Mouse (Mus musculus): Measurements from ENCODE around the gene Dlgap1. TPM values are rescaled to one million over a fixed set of nuclear protein-coding genes. Genes with fewer than 3 reads are reported as not detected.

Dlgap1 gene
- polyA plus RNA-seq, 1 experiment from 2014 or later, result 2.9 TPM

- no peak overlapping the region for H3K9ac ChIP-seq (ENCODE audit: low read length)
- H3K4me1 ChIP-seq (replicated peaks; ENCODE audit: control insufficient read depth, insufficient read depth, low read length), result no peaks in the 10 kb centered on the region
- no peak overlapping the region for H3K4me3 ChIP-seq (ENCODE audit: low read depth, low read length)
- H3K9me3 ChIP-seq (ENCODE audit: control insufficient read depth, low read length), result no peaks in the 10 kb centered on the region
- DNase-seq (ENCODE audit: low spot score) (no peak), ATAC-seq (replicated peaks; ENCODE audit: low FRiP score, low TSS enrichment, low read depth) (no peak)
- no peak overlapping the region for H3K4me2 ChIP-seq (ENCODE audit: low read length)
- no peaks in the 10 kb centered on the region for H3K27me3 ChIP-seq (replicated peaks; ENCODE audit: control insufficient read depth, insufficient read depth, low read length)
- H3K36me3 ChIP-seq (ENCODE audit: control insufficient read depth, insufficient read depth, low read length), result no peaks in the 10 kb centered on the region
- WGBS, result 79% methylated on average over 6 of the region's 6 CpGs
- H3K27ac ChIP-seq (ENCODE audit: low read depth), result no peak overlapping the region
Observed at GRCm38 (mm10) chr17:70004628-70005027, 35.8 kb downstream of the Dlgap1 start.

GRCm38 (mm10) chr17:70007607-70008006, 38.7 kb downstream of the Dlgap1 start:
- DNase-seq (ENCODE audit: low spot score) (no peak), ATAC-seq (replicated peaks; ENCODE audit: low FRiP score, low TSS enrichment, low read depth) (no peak)
- no peak overlapping the region for H3K9ac ChIP-seq (ENCODE audit: low read length)
- no peaks in the 10 kb centered on the region for H3K27me3 ChIP-seq (replicated peaks; ENCODE audit: control insufficient read depth, insufficient read depth, low read length)
- no peaks in the 10 kb centered on the region for H3K9me3 ChIP-seq (ENCODE audit: control insufficient read depth, low read length)
- H3K4me2 ChIP-seq (ENCODE audit: low read length), result no peak overlapping the region
- WGBS, result 86% methylated on average over 5 of the region's 5 CpGs
- H3K4me3 ChIP-seq (ENCODE audit: low read depth, low read length), result no peak overlapping the region
- H3K36me3 ChIP-seq (ENCODE audit: control insufficient read depth, insufficient read depth, low read length), result no peaks in the 10 kb centered on the region
- no peaks in the 10 kb centered on the region for H3K4me1 ChIP-seq (replicated peaks; ENCODE audit: control insufficient read depth, insufficient read depth, low read length)
- H3K27ac ChIP-seq (ENCODE audit: low read depth), result no peak overlapping the region

DNA sequence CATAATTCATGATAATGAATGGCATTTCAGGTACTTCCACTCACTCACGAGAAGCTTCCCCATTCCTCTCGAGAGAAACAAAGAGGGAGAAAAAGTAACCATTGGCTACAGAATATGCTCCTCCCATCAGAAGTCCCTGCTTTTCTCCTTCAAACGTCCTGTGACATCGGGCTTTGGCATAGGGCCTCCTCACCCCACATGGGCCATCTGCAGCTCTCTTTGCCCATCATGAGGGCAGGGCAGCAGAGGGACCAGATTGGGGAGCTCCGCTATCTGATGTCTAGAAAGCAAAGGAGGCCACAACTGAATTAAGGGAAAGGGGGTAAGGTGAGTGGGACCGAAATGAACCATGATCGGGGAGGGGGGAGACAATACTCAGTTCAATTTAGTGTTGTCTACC, 47.6 kb downstream of the Dlgap1 start:
- Histone ChIP-seq H3K9ac (ENCODE audit: low read length) (no peak overlapping the region), H3K4me2 (ENCODE audit: low read length) (no peak overlapping the region), H3K4me3 (ENCODE audit: low read depth, low read length) (no peak overlapping the region), H3K9me3 (ENCODE audit: control insufficient read depth, low read length) (no peaks in the 10 kb centered on the region), H3K4me1 (replicated peaks; ENCODE audit: control insufficient read depth, insufficient read depth, low read length) (no peaks in the 10 kb centered on the region), H3K36me3 (ENCODE audit: control insufficient read depth, insufficient read depth, low read length) (no peaks in the 10 kb centered on the region), H3K27me3 (replicated peaks; ENCODE audit: control insufficient read depth, insufficient read depth, low read length) (no peaks in the 10 kb centered on the region), H3K27ac (ENCODE audit: low read depth) (no peak overlapping the region)
- no peak for ATAC-seq (replicated peaks; ENCODE audit: low FRiP score, low TSS enrichment, low read depth)
- 69% methylated on average over 7 of the region's 7 CpGs for WGBS
- DNase-seq (ENCODE audit: low spot score), result no peak

GRCm38 (mm10) chr17:70020376-70020775, 51.5 kb downstream of the Dlgap1 start:
- ATAC-seq (replicated peaks; ENCODE audit: low FRiP score, low TSS enrichment, low read depth) (no peak), DNase-seq (ENCODE audit: low spot score) (no peak)
- 83% methylated on average over 4 of the region's 4 CpGs for WGBS
- no peaks in the 10 kb centered on the region for H3K27me3 ChIP-seq (replicated peaks; ENCODE audit: control insufficient read depth, insufficient read depth, low read length)
- H3K4me3 ChIP-seq (ENCODE audit: low read depth, low read length), result no peak overlapping the region
- H3K4me1 ChIP-seq (replicated peaks; ENCODE audit: control insufficient read depth, insufficient read depth, low read length), result no peaks in the 10 kb centered on the region
- no peak overlapping the region for H3K4me2 ChIP-seq (ENCODE audit: low read length)
- no peak overlapping the region for H3K27ac ChIP-seq (ENCODE audit: low read depth)
- no peaks in the 10 kb centered on the region for H3K9me3 ChIP-seq (ENCODE audit: control insufficient read depth, low read length)
- H3K36me3 ChIP-seq (ENCODE audit: control insufficient read depth, insufficient read depth, low read length), result no peaks in the 10 kb centered on the region
- no peak overlapping the region for H3K9ac ChIP-seq (ENCODE audit: low read length)

DNA sequence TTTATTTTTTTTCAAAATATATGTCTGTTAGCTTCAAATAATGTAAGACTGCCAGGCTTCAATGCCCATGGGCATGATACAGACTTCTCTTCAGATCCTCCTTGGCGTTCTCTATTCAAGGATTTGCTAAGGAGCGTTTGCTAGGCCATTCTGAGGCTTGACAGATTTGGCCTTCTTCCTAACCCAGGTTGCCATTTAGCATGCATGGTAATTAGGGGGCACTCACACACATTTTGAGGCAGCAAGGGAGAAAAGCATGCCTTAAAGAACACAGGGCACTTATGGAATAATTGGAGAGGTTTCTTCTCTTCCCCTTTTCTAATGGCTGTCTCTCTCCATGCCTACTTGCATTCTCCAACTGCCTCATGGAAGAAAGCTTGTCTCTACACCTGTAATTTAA, 53.7 kb downstream of the Dlgap1 start:
- no peaks in the 10 kb centered on the region for H3K36me3 ChIP-seq (ENCODE audit: control insufficient read depth, insufficient read depth, low read length)
- H3K27me3 ChIP-seq (replicated peaks; ENCODE audit: control insufficient read depth, insufficient read depth, low read length), result no peaks in the 10 kb centered on the region
- H3K4me3 ChIP-seq (ENCODE audit: low read depth, low read length), result no peak overlapping the region
- no peak overlapping the region for H3K9ac ChIP-seq (ENCODE audit: low read length)
- no peak for ATAC-seq (replicated peaks; ENCODE audit: low FRiP score, low TSS enrichment, low read depth)
- no peak overlapping the region for H3K27ac ChIP-seq (ENCODE audit: low read depth)
- no peaks in the 10 kb centered on the region for H3K4me1 ChIP-seq (replicated peaks; ENCODE audit: control insufficient read depth, insufficient read depth, low read length)
- 80% methylated on average over 2 of the region's 2 CpGs for WGBS
- H3K4me2 ChIP-seq (ENCODE audit: low read length), result no peak overlapping the region
- H3K9me3 ChIP-seq (ENCODE audit: control insufficient read depth, low read length), result no peaks in the 10 kb centered on the region
- DNase-seq (ENCODE audit: low spot score), result no peak

DNA sequence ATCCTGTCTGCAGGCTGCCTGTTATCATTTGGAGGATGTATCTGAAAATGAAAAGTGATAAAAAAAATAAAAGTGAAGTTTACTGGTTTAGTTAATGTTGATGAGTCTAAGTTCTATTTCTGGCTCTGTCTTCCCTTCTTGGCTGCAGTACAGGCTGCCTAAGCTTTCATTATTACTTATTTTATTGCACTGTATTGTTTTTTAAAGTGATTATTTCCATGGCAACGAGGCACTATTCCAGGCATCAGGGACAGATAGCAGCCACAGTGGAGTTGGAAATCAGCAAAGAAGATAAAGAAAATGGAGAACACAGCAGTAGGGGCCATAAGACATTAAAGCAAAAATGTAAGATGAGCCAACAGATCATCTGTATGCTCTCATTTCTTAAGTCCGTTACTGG, 66.0 kb downstream of the Dlgap1 start:
- Histone ChIP-seq H3K9me3 (ENCODE audit: control insufficient read depth, low read length) (no peaks in the 10 kb centered on the region), H3K4me2 (ENCODE audit: low read length) (no peak overlapping the region), H3K4me1 (replicated peaks; ENCODE audit: control insufficient read depth, insufficient read depth, low read length) (no peaks in the 10 kb centered on the region), H3K36me3 (ENCODE audit: control insufficient read depth, insufficient read depth, low read length) (no peaks in the 10 kb centered on the region), H3K9ac (ENCODE audit: low read length) (no peak overlapping the region), H3K27me3 (replicated peaks; ENCODE audit: control insufficient read depth, insufficient read depth, low read length) (no peaks in the 10 kb centered on the region), H3K4me3 (ENCODE audit: low read depth, low read length) (no peak overlapping the region), H3K27ac (ENCODE audit: low read depth) (no peak overlapping the region)
- DNase-seq (ENCODE audit: low spot score) (no peak), ATAC-seq (replicated peaks; ENCODE audit: low FRiP score, low TSS enrichment, low read depth) (no peak)
- 49% methylated on average over 2 of the region's 2 CpGs for WGBS

- Histone ChIP-seq H3K36me3 (ENCODE audit: control insufficient read depth, insufficient read depth, low read length) (no peaks in the 10 kb centered on the region), H3K4me2 (ENCODE audit: low read length) (no peak overlapping the region)
Observed at GRCm38 (mm10) chr17:70040751-70041430, 72.0 kb downstream of the Dlgap1 start.

DNA sequence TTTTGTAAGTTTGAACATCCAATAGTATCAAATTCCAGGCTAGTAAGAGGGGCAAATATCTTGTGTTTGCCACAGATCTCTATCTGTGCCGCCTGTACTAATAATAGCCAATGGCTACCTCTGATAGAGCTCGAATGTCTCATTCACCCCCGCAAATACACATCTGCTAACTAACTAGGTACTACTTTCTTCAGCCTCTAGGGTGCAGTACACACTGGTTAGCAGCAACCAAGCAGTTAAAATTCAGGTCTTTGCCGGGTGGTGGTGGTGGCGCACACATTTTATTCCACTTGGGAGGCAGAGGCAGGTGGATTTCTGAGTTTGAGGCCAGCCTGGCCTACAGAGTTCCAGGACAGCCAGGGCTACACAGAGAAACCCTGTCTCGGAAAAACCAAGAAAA, 99.4 kb downstream of the Dlgap1 start:
- no peak for DNase-seq (ENCODE audit: low spot score)
- 78% methylated on average over 6 of the region's 6 CpGs for WGBS
- H3K9me3 ChIP-seq (ENCODE audit: control insufficient read depth, low read length), result no peaks in the 10 kb centered on the region
- H3K27ac ChIP-seq (ENCODE audit: low read depth), result no peak overlapping the region
- no peaks in the 10 kb centered on the region for H3K4me1 ChIP-seq (replicated peaks; ENCODE audit: control insufficient read depth, insufficient read depth, low read length)
- H3K9ac ChIP-seq (ENCODE audit: low read length), result no peak overlapping the region
- H3K4me3 ChIP-seq (ENCODE audit: low read depth, low read length), result no peak overlapping the region
- no peak for ATAC-seq (replicated peaks; ENCODE audit: low FRiP score, low TSS enrichment, low read depth)
- no peaks in the 10 kb centered on the region for H3K36me3 ChIP-seq (ENCODE audit: control insufficient read depth, insufficient read depth, low read length)
- H3K4me2 ChIP-seq (ENCODE audit: low read length), result no peak overlapping the region
- no peaks in the 10 kb centered on the region for H3K27me3 ChIP-seq (replicated peaks; ENCODE audit: control insufficient read depth, insufficient read depth, low read length)

More at GRCm38 (mm10) chr17:70040751-70041430, 72.0 kb downstream of the Dlgap1 start:
- 47% methylated on average over 7 of the region's 7 CpGs for WGBS
- DNase-seq (ENCODE audit: low spot score), result no peak
- Histone ChIP-seq H3K9ac (ENCODE audit: low read length) (no peak overlapping the region), H3K27me3 (replicated peaks; ENCODE audit: control insufficient read depth, insufficient read depth, low read length) (no peaks in the 10 kb centered on the region), H3K4me1 (replicated peaks; ENCODE audit: control insufficient read depth, insufficient read depth, low read length) (0 out of 2 replicates have a peak, but pooled peaks cover 3% of the 10 kb centered on the region), H3K9me3 (ENCODE audit: control insufficient read depth, low read length) (no peaks in the 10 kb centered on the region), H3K27ac (ENCODE audit: low read depth) (no peak overlapping the region), H3K4me3 (ENCODE audit: low read depth, low read length) (no peak overlapping the region)
- ATAC-seq (replicated peaks; ENCODE audit: low FRiP score, low TSS enrichment, low read depth), result no peak

GRCm38 (mm10) chr17:70072066-70072465, 103.2 kb downstream of the Dlgap1 start:
- H3K4me1 ChIP-seq (replicated peaks; ENCODE audit: control insufficient read depth, insufficient read depth, low read length), result no peaks in the 10 kb centered on the region
- no peaks in the 10 kb centered on the region for H3K27me3 ChIP-seq (replicated peaks; ENCODE audit: control insufficient read depth, insufficient read depth, low read length)
- no peak overlapping the region for H3K27ac ChIP-seq (ENCODE audit: low read depth)
- H3K9ac ChIP-seq (ENCODE audit: low read length), result no peak overlapping the region
- no peak for DNase-seq (ENCODE audit: low spot score)
- 70% methylated on average over 2 of the region's 2 CpGs for WGBS
- no peak overlapping the region for H3K4me2 ChIP-seq (ENCODE audit: low read length)
- H3K9me3 ChIP-seq (ENCODE audit: control insufficient read depth, low read length), result no peaks in the 10 kb centered on the region
- H3K36me3 ChIP-seq (ENCODE audit: control insufficient read depth, insufficient read depth, low read length), result no peaks in the 10 kb centered on the region
- ATAC-seq (replicated peaks; ENCODE audit: low FRiP score, low TSS enrichment, low read depth), result no peak
- H3K4me3 ChIP-seq (ENCODE audit: low read depth, low read length), result no peak overlapping the region
